ENCODE assay signal across 24 mouse cellular contexts in the genomic region with DNA sequence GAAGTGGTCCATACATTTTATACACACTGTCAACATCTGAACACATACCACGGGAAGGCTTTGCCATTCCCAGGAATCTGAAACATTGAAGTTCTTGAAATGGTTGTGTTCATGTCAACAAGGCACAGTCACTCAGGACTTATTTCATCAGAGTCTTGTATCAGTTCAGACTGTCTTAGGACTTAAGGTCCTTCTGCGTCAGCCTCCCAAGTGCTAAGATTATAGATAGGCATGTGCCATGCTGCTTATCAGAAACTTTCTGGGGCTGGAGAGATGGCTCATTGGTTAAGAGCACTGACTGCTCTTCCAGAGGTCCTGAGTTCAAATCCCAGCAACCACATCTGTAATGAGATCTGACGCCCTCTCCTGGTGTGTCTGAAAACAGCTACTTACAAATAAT. TPM values are rescaled to one million over a fixed set of nuclear protein-coding genes. Genes with fewer than 3 reads are reported as not detected.
"Had no signal": no experiment of that assay in that cellular context is flagged by ENCODE, and none has a peak within 500 bp of the region (broad histone marks: within the 10 kb centered on the region; RNA-seq: fewer than 3 reads in every experiment).

No protein-coding gene starts in this region.

- ATAC-seq: inflammation-experienced regulatory T-cells, adult 6 months; intestine, embryonic 16.5 days had no signal

- H3K4me2 ChIP-seq: limb, embryonic 12.5 days; limb, embryonic 15.5 days; neural tube, embryonic 12.5 days; neural tube, embryonic 15.5 days; stomach, embryonic 15.5 days had no signal

- H3K9me3 ChIP-seq: limb, embryonic 12.5 days; limb, embryonic 15.5 days; megakaryocyte, embryonic 14.5 days; midbrain, embryonic 10.5 days; neural tube, embryonic 12.5 days; neural tube, embryonic 15.5 days; stomach, embryonic 15.5 days had no signal

- H3K27ac ChIP-seq: limb, embryonic 12.5 days; limb, embryonic 15.5 days; macrophage; midbrain, embryonic 10.5 days; neural tube, embryonic 12.5 days; neural tube, embryonic 15.5 days; stomach, embryonic 15.5 days had no signal

- H3K9ac ChIP-seq: limb, embryonic 12.5 days; limb, embryonic 15.5 days; neural tube, embryonic 12.5 days; neural tube, embryonic 15.5 days; stomach, embryonic 15.5 days had no signal

- H3K4me3 ChIP-seq: limb, embryonic 12.5 days; limb, embryonic 15.5 days; megakaryocyte, embryonic 14.5 days; midbrain, embryonic 10.5 days; neural tube, embryonic 12.5 days; neural tube, embryonic 15.5 days; stomach, embryonic 15.5 days had no signal

- DNase-seq: kidney, adult 18-20 months; kidney, adult 9 months; kidney, postnatal 14 days; kidney, postnatal 4 days; left cerebral cortex, postnatal 4 days; lung, adult 2 months; midbrain, embryonic 14.5 days; retina, postnatal 1 day; right cerebral cortex, postnatal 25 days; spleen, adult 18-20 months; thymus, postnatal 25 days had no signal

- H3K27me3 ChIP-seq: limb, embryonic 15.5 days; megakaryocyte, embryonic 14.5 days; stomach, embryonic 15.5 days had no signal

RNA-seq across cellular contexts. Expression of a gene that starts 27.4 kb away (rescaled TPM):
- total RNA-seq: layer of hippocampus, postnatal 14 days; left cerebral cortex, adult 8-10 months; left cerebral cortex, postnatal 14 days had no signal
- polyA plus RNA-seq: inflammation-experienced regulatory T-cells, adult 6 months had no signal
